Mouse (Mus musculus) heart, adult 18-20 months (tissue): ENCODE data around the gene Ak8. TPM values are rescaled to one million over a fixed set of nuclear protein-coding genes. Genes with fewer than 3 reads are reported as not detected.

ENCODE experiments used
- DNase-seq, 2 experiments: peaks; one replicate each; pipeline ENCODE4 v3.0.0; 2021 to 2022; ENCODE audit warnings: mixed read lengths in 1 of 2
- total RNA-seq, 2 experiments: library from RNA; stranded (reverse); gene quantifications; 2 replicates each; pipeline ENCODE4 v1.2.3; 2021

The Ak8 gene
- total RNA-seq, 2 experiments from 2014 or later = not detected

- DNase-seq = no peak
Observed at GRCm38 (mm10) chr2:28737112-28737511, 37.1 kb downstream of the Ak8 start.

GRCm38 (mm10) chr2:28740159-28740558 lies 40.2 kb downstream of the Ak8 start:
- DNase-seq = no peak

- DNase-seq = no peak
Observed at GRCm38 (mm10) chr2:28742701-28743100, 42.7 kb downstream of the Ak8 start.

GRCm38 (mm10) chr2:28746682-28747332 lies 46.8 kb downstream of the Ak8 start:
- no peak for DNase-seq

- DNase-seq = no peak
Observed at GRCm38 (mm10) chr2:28747705-28748104, 47.7 kb downstream of the Ak8 start.

GRCm38 (mm10) chr2:28751186-28751585 lies 51.2 kb downstream of the Ak8 start:
- no peak for DNase-seq

GRCm38 (mm10) chr2:28751658-28752057 lies 51.7 kb downstream of the Ak8 start:
- DNase-seq = no peak

GRCm38 (mm10) chr2:28752388-28752787 lies 52.4 kb downstream of the Ak8 start:
- DNase-seq = no peak

- DNase-seq = peak; percentile 67 to 94
Observed at GRCm38 (mm10) chr2:28755451-28755850, 55.5 kb downstream of the Ak8 start.

- peak; percentile 41 to 70 for DNase-seq
Observed at GRCm38 (mm10) chr2:28756201-28756600, 56.2 kb downstream of the Ak8 start.

- no peak for DNase-seq
Observed at GRCm38 (mm10) chr2:28759441-28759840, 59.5 kb downstream of the Ak8 start.

GRCm38 (mm10) chr2:28766590-28766989 lies 66.6 kb downstream of the Ak8 start:
- DNase-seq = no peak

GRCm38 (mm10) chr2:28767041-28767440 lies 67.1 kb downstream of the Ak8 start:
- no peak for DNase-seq

- peak; percentile 13 to 24 for DNase-seq
Observed at GRCm38 (mm10) chr2:28770697-28771096, 70.7 kb downstream of the Ak8 start.

- DNase-seq = no peak
Observed at GRCm38 (mm10) chr2:28774073-28774472, 74.1 kb downstream of the Ak8 start.

- no peak for DNase-seq
Observed at GRCm38 (mm10) chr2:28776728-28777127, 76.8 kb downstream of the Ak8 start.

- no peak for DNase-seq
Observed at GRCm38 (mm10) chr2:28780001-28780782, 80.2 kb downstream of the Ak8 start.

- no peak for DNase-seq
Observed at GRCm38 (mm10) chr2:28781310-28781709, 81.3 kb downstream of the Ak8 start.

GRCm38 (mm10) chr2:28786355-28787066 lies 86.5 kb downstream of the Ak8 start:
- DNase-seq = no peak

GRCm38 (mm10) chr2:28787067-28787619 lies 87.2 kb downstream of the Ak8 start:
- DNase-seq = no peak

- DNase-seq = peak; percentile 51 to 70
Observed at GRCm38 (mm10) chr2:28792931-28793610, 93.1 kb downstream of the Ak8 start.

- no peak for DNase-seq
Observed at GRCm38 (mm10) chr2:28794623-28795022, 94.7 kb downstream of the Ak8 start.
